Mouse (Mus musculus) limb, embryonic 14.5 days (tissue): Measurements from ENCODE around the gene Apol9b. TPM values are rescaled to one million over a fixed set of nuclear protein-coding genes. Genes with fewer than 3 reads are reported as not detected.
"Not testable (repeated sequence)": the region's sequence is repeated elsewhere in the genome, so short reads cannot be mapped to it uniquely, and the experiment has no call there.

Experiments
- ATAC-seq: fragments of 200-750 bp; cut with Nextera tagmentation; 2 replicates; pipeline ENCODE4 v1.8.0; 2017; ENCODE audit warnings: low read depth, moderate number of reproducible peaks, moderate TSS enrichment; ENCODE audit not compliant: low FRiP score
- DNase-seq: peaks from one replicate; pipeline ENCODE4 v3.0.0-alpha.2; 2015; ENCODE audit warnings: low spot score
- H3K27ac ChIP-seq: fragments of 300-500 bp; sonication (generic); replicated peaks from 2 replicates; pipeline ENCODE4 v1.5.1; 2014; ENCODE audit warnings: low read depth, mild to moderate bottlenecking, low read length, moderate library complexity, mixed read lengths
- H3K27me3 ChIP-seq: fragments of 300-500 bp; sonication (generic); 2 replicates; pipeline ENCODE4 v1.6.1; 2014; ENCODE audit warnings: low read length, mixed read lengths; ENCODE audit not compliant: control insufficient read depth, insufficient read depth
- H3K36me3 ChIP-seq: fragments of 300-500 bp; sonication (generic); 2 replicates; pipeline ENCODE4 v1.6.1; 2014; ENCODE audit warnings: mild to moderate bottlenecking, low read length, moderate library complexity, mixed read lengths; ENCODE audit not compliant: control insufficient read depth, insufficient read depth
- H3K4me1 ChIP-seq: fragments of 300-500 bp; sonication (generic); 2 replicates; pipeline ENCODE4 v1.6.1; 2014; ENCODE audit warnings: antibody characterized with exemption, low read length, mixed read lengths; ENCODE audit not compliant: control insufficient read depth, insufficient read depth
- H3K4me2 ChIP-seq: fragments of 300-500 bp; sonication (generic); replicated peaks from 2 replicates; pipeline ENCODE4 v1.6.1; 2014; ENCODE audit warnings: low read depth, mild to moderate bottlenecking, low read length, moderate library complexity; ENCODE audit not compliant: severe bottlenecking
- H3K4me3 ChIP-seq: fragments of 300-500 bp; sonication (generic); replicated peaks from 2 replicates; pipeline ENCODE4 v1.5.1; 2014; ENCODE audit warnings: low read length
- H3K9ac ChIP-seq: fragments of 300-500 bp; sonication (generic); 2 replicates; pipeline ENCODE4 v1.6.1; 2014; ENCODE audit warnings: mild to moderate bottlenecking, low read depth, low read length, moderate library complexity; ENCODE audit not compliant: severe bottlenecking
- H3K9me3 ChIP-seq: fragments of 300-500 bp; sonication (generic); 2 replicates; pipeline ENCODE4 v1.6.1; 2016; ENCODE audit warnings: low read length; ENCODE audit not compliant: control insufficient read depth
- POLR2A ChIP-seq: fragments of 200-500 bp; IDR thresholded peaks from 2 replicates; pipeline ENCODE4 v1.8.0; 2012; ENCODE audit warnings: inconsistent platforms, mild to moderate bottlenecking, moderate library complexity, borderline replicate concordance; ENCODE audit not compliant: insufficient read depth, insufficient read length; ENCODE audit errors: extremely low read depth
- WGBS: fragments of 180-500 bp; shearing (Covaris S2); extraction: QIAGEN DNeasy Blood & Tissue Kit; methylation state at CpG from one replicate; pipeline ENCODE4 v1.1.7; 2014; 5-methylcytosine and 5-hydroxymethylcytosine counted together
- polyA plus RNA-seq, 2 experiments: library from polyadenylated mRNA; depleted of rRNA in 1 of 2; stranded (reverse) in 1 of 2; unstranded in 1 of 2; fragments of >200 nt; fragmentation: Nextera tagmentation in 1 of 2; extraction: Ambion mirVana in 1 of 2; gene quantifications; 2 replicates each; pipeline versions ENCODE4 v1.2.1 to v1.2.3; 2012 to 2014

Apol9b gene
- polyA plus RNA-seq, 2 experiments = 0.09 TPM; not detected in 1

- not testable (repeated sequence) for H3K4me2 ChIP-seq, H3K27ac ChIP-seq, H3K9ac ChIP-seq, H3K9me3 ChIP-seq, ATAC-seq, H3K4me1 ChIP-seq, H3K27me3 ChIP-seq, DNase-seq, H3K4me3 ChIP-seq, H3K36me3 ChIP-seq
- WGBS = no CpG with 5 or more reads among the region's 3 CpGs
Observed at GRCm38 (mm10) chr15:77721509-77721908, 7.3 kb upstream of the Apol9b start.

DNA sequence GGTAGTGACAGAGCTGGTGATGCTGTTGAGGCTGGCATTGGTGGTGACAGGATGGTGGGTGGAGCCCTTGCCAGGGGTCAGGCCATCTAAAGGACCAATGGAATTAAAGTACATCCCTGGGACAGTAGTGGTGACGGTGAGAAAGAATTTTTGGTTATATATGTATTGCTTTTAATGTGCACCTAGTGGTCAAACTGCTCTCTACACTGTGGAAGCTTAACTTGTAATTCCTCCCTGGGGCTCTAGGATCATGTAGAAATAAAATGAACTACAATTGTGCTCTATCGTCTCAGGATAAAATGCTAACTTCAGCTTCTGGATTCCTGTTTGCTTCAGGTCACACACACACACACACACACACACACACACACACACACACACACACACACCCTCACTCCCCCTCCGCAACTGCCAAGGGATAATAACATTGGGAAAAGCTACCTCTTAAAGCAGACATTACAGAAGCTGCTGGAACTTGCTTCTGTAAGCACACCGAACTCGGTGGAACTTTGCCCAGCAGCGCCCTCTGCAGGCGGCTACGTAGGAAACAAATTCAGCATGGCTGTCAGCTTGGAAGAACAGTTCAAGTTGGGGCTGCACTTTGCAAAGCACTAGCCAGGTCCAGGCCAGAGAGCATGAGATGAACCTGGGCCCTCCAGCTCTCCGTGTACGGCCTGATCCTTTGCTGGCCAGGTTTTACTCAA is 4.5 kb upstream of the Apol9b start:
- not testable (repeated sequence) for H3K4me2 ChIP-seq, H3K9ac ChIP-seq, H3K27me3 ChIP-seq, H3K36me3 ChIP-seq, DNase-seq, H3K4me1 ChIP-seq, H3K27ac ChIP-seq, H3K4me3 ChIP-seq, H3K9me3 ChIP-seq
- peak; percentile 44; the same call in 1 of the 2 replicates for ATAC-seq
- WGBS = 13% methylated on average over 2 of the region's 10 CpGs

DNA sequence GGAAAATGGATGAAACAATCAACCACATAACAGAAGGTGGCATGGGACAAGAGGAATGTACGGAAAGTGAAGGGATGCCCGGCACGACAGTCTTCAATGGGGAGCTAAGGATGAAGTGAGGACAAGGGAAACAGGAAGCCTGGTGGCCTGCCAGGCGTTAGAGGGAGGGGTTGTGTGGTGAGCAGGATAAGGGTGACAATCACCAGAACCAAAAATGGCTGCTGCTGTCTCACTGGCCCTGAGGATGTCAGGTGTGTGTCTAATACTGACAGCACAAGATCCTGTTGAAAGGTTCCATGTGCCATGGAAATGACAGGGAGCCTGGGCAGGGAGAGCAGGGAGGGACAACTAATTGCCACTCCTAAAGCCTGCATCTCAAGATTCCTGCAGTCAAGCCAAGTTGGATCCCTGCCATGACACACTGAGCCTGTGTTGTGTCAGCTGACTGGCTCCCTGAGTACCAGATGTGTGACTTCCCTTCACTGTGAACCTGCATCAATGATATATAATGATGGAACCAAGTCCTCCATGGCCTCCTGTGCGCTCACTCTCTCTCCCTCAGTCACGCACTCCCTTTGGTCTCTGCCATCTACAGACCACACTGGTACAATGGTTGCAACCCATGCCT is 3.3 kb upstream of the Apol9b start:
- not testable (repeated sequence) for H3K27me3 ChIP-seq, H3K4me1 ChIP-seq, H3K4me2 ChIP-seq, H3K4me3 ChIP-seq, H3K9me3 ChIP-seq, H3K9ac ChIP-seq, ATAC-seq, H3K36me3 ChIP-seq, H3K27ac ChIP-seq
- DNase-seq = peak; percentile 14
- WGBS = 79% methylated on average over 6 of the region's 6 CpGs

- not testable (repeated sequence) for H3K27me3 ChIP-seq, H3K4me1 ChIP-seq, ATAC-seq, H3K27ac ChIP-seq, H3K9ac ChIP-seq, H3K36me3 ChIP-seq, H3K4me3 ChIP-seq, H3K4me2 ChIP-seq, H3K9me3 ChIP-seq, DNase-seq
- WGBS = 3% methylated on average over 3 of the region's 3 CpGs
Observed at GRCm38 (mm10) chr15:77727139-77727538, 1.7 kb upstream of the Apol9b start.

GRCm38 (mm10) chr15:77727745-77728144 is 1.1 kb upstream of the Apol9b start:
- 85% methylated on average over 3 of the region's 3 CpGs for WGBS
- not testable (repeated sequence) for ATAC-seq, H3K27ac ChIP-seq

DNA sequence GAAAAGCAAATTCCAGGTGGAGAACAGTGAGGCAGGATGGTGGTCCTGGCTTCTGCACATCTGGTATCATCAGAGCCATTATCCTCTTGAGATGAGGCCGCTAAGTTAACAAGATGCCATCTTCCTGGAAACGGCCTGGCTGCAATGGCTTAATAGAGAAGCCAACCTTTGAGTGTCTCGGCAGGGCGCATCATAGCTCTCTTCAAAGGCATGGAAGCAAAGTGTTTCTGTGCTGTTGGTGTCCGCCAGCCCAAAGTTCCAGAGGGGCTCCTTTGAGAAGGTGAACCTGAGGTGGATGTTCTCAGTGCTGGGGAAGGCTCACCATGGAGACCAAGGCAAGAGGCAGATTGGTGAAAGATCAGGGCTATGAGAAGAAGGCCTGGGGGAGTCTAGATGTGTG is 2.8 kb downstream of the Apol9b start:
- Histone ChIP-seq H3K36me3 (no peaks in the 10 kb centered on the region), H3K4me3 (no peak overlapping the region), H3K27me3 (no peaks in the 10 kb centered on the region), H3K9ac (no peak overlapping the region), H3K27ac (no peak overlapping the region), H3K4me1 (no peaks in the 10 kb centered on the region), H3K9me3 (no peaks in the 10 kb centered on the region), H3K4me2 (no peak overlapping the region)
- no peak for TF ChIP-seq POLR2A
- 85% methylated on average over 5 of the region's 5 CpGs for WGBS
- ATAC-seq (no peak), DNase-seq (no peak)

More at GRCm38 (mm10) chr15:77727745-77728144, 1.1 kb upstream of the Apol9b start:
- not testable (repeated sequence) for H3K9ac ChIP-seq, H3K27me3 ChIP-seq, DNase-seq, H3K36me3 ChIP-seq, H3K4me1 ChIP-seq, H3K9me3 ChIP-seq, H3K4me2 ChIP-seq, H3K4me3 ChIP-seq

GRCm38 (mm10) chr15:77732851-77733250 is 4.0 kb downstream of the Apol9b start:
- not testable (repeated sequence) for H3K9me3 ChIP-seq, H3K36me3 ChIP-seq, ATAC-seq, H3K27me3 ChIP-seq, H3K27ac ChIP-seq, H3K4me2 ChIP-seq, H3K4me1 ChIP-seq, DNase-seq, H3K9ac ChIP-seq, H3K4me3 ChIP-seq
- 73% methylated on average over 10 of the region's 10 CpGs for WGBS

- not testable (repeated sequence) for H3K36me3 ChIP-seq, H3K4me3 ChIP-seq, H3K27ac ChIP-seq, H3K9me3 ChIP-seq, H3K27me3 ChIP-seq, H3K9ac ChIP-seq, ATAC-seq, H3K4me1 ChIP-seq, DNase-seq, H3K4me2 ChIP-seq
- 71% methylated on average over 8 of the region's 8 CpGs for WGBS
Observed at GRCm38 (mm10) chr15:77733380-77733779, 4.5 kb downstream of the Apol9b start.
